Mouse (Mus musculus) cerebellum, postnatal 14 days (tissue): ENCODE results near the gene Btbd11.
"Not testable (repeated sequence)": the region's sequence is repeated elsewhere in the genome, so short reads cannot be mapped to it uniquely, and the experiment has no call there.

Experiments used
- DNase-seq, 2 experiments: peaks; one replicate each; pipeline ENCODE4 v3.0.0; 2021; ENCODE audit warnings: mixed read lengths in 2 of 2

Gene Btbd11

GRCm38 (mm10) chr10:85694429-85694828 is 307.8 kb downstream of the Btbd11 start:
- not testable (repeated sequence) for DNase-seq

GRCm38 (mm10) chr10:85699721-85700120 is 313.1 kb downstream of the Btbd11 start:
- DNase-seq = no peak

- not testable (repeated sequence) for DNase-seq
These were observed 323.2 kb downstream of the Btbd11 start for GRCm38 (mm10) chr10:85709790-85710189.
